Mouse (Mus musculus): ENCODE results near the gene Qrich1.
A peak's percentile ranks its signal among the peaks of the same experiment; 100 is the strongest.

Qrich1 gene

GRCm38 (mm10) chr9:108571401-108571973, 54.9 kb downstream of the Qrich1 start:
- H3K36me3 ChIP-seq (ENCODE audit: insufficient read depth, low read length) = peaks cover 57% of the 10 kb centered on the region
- no peak for TF ChIP-seq CTCF (conservative IDR thresholded peaks at IDR 0.05; ENCODE audit: low read length)
- no peak for TF ChIP-seq POU5F1 (IDR thresholded peaks at IDR 0.05; ENCODE audit: borderline replicate concordance, low read length)
- no peak overlapping the region for H3K4me3 ChIP-seq (replicated peaks; ENCODE audit: low read length)
- no peaks in the 10 kb centered on the region for H3K9me3 ChIP-seq (ENCODE audit: low read length)
- H3K4me1 ChIP-seq (replicated peaks; ENCODE audit: low read depth, low read length) = peaks cover 86% of the 10 kb centered on the region
- no peaks in the 10 kb centered on the region for H3K27me3 ChIP-seq (ENCODE audit: insufficient read depth, low read length)

DNA sequence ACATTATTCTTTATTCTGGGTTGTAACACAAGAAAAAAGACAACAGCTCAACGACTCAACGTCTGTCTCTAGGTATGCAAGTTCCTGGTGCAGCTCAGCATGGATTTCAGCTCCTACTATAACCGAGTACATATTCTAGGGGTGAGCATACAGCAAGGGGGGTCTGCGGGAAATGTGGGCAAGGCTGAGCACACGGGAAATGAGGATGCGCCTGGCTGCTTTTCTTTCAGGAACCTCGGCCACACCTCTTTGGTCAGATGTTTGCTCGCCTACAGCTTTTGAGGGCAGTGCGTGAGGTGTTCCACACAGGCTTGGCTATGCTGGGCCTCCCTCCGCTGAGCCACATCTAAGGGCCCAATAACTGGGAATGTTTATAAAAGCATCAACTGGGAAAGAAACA, 55.7 kb downstream of the Qrich1 start:
- no peaks in the 10 kb centered on the region for H3K9me3 ChIP-seq (ENCODE audit: low read length)
- H3K36me3 ChIP-seq (ENCODE audit: insufficient read depth, low read length) = peaks cover 63% of the 10 kb centered on the region
- H3K4me1 ChIP-seq (replicated peaks; ENCODE audit: low read depth, low read length) = peaks cover 94% of the 10 kb centered on the region
- no peaks in the 10 kb centered on the region for H3K27me3 ChIP-seq (ENCODE audit: insufficient read depth, low read length)
- 0 out of 2 replicates have a peak overlapping the region, but pooled peaks have one; percentile 13 for H3K4me3 ChIP-seq (replicated peaks; ENCODE audit: low read length)
- TF ChIP-seq NANOG (IDR thresholded peaks at IDR 0.05; ENCODE audit: borderline replicate concordance, low read length) (no peak), CTCF (conservative IDR thresholded peaks at IDR 0.05; ENCODE audit: low read length) (no peak), POU5F1 (IDR thresholded peaks at IDR 0.05; ENCODE audit: borderline replicate concordance, low read length) (no peak)

DNA sequence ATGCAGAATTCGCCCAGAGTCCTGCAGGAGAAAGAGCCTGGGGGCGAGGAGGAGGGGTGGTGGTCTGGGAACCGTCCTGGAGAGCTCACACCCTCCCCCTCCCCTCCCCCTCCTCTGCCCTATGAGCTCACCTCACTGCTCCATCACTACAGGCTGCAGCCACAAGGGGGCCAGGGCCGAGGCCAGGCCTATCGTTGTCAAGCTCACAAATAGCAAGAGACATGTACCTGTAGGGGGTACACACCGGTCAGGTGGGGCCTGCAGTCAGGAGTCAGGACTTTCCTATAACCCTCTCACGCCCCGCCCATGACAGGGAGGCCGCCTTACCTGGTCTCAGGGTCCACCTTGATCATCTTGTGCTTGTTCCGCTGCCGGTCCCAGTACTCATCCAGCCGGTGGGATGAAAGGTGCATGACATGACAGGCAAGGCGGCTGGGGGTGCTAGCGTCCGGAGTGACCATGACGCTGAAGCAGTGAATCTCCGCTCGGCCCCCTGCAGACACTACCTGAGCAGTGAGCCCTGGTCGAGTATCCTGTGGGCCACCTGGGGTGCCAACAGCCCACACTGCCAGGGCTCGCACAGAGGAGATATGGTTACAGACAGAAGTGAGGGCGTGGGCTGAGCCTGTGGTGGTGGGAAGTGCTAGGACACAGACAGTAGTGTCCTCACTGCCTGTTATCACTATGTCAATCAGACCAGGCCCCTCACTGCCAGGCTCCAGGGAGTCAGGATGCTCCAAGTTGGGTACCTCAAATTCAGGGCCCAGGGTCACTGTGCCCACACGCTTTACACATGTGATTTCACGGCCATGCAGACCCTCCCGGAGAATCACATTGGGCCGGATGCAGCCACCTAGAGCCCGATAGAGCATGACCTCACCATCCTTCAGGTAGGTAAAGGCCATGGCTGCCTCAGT, 57.4 kb downstream of the Qrich1 start:
- Histone ChIP-seq H3K4me3 (replicated peaks; ENCODE audit: low read length) (peak overlapping the region; percentile 54), H3K4me1 (replicated peaks; ENCODE audit: low read depth, low read length) (peaks cover 91% of the 10 kb centered on the region), H3K36me3 (ENCODE audit: insufficient read depth, low read length) (peaks cover 63% of the 10 kb centered on the region), H3K9me3 (ENCODE audit: low read length) (no peaks in the 10 kb centered on the region), H3K27me3 (ENCODE audit: insufficient read depth, low read length) (no peaks in the 10 kb centered on the region)
- TF ChIP-seq POU5F1 (IDR thresholded peaks at IDR 0.05; ENCODE audit: borderline replicate concordance, low read length) (no peak), CTCF (conservative IDR thresholded peaks at IDR 0.05; ENCODE audit: low read length) (peak; percentile 45), NANOG (IDR thresholded peaks at IDR 0.05; ENCODE audit: borderline replicate concordance, low read length) (no peak)

GRCm38 (mm10) chr9:108574921-108575320, 58.3 kb downstream of the Qrich1 start:
- TF ChIP-seq POU5F1 (IDR thresholded peaks at IDR 0.05; ENCODE audit: borderline replicate concordance, low read length) (no peak), CTCF (conservative IDR thresholded peaks at IDR 0.05; ENCODE audit: low read length) (no peak), NANOG (IDR thresholded peaks at IDR 0.05; ENCODE audit: borderline replicate concordance, low read length) (no peak)
- Histone ChIP-seq H3K9me3 (ENCODE audit: low read length) (no peaks in the 10 kb centered on the region), H3K4me3 (replicated peaks; ENCODE audit: low read length) (peak overlapping the region; percentile 54; the same call in 1 of the 2 replicates), H3K36me3 (ENCODE audit: insufficient read depth, low read length) (peaks cover 63% of the 10 kb centered on the region), H3K27me3 (ENCODE audit: insufficient read depth, low read length) (no peaks in the 10 kb centered on the region), H3K4me1 (replicated peaks; ENCODE audit: low read depth, low read length) (peaks cover 94% of the 10 kb centered on the region)

DNA sequence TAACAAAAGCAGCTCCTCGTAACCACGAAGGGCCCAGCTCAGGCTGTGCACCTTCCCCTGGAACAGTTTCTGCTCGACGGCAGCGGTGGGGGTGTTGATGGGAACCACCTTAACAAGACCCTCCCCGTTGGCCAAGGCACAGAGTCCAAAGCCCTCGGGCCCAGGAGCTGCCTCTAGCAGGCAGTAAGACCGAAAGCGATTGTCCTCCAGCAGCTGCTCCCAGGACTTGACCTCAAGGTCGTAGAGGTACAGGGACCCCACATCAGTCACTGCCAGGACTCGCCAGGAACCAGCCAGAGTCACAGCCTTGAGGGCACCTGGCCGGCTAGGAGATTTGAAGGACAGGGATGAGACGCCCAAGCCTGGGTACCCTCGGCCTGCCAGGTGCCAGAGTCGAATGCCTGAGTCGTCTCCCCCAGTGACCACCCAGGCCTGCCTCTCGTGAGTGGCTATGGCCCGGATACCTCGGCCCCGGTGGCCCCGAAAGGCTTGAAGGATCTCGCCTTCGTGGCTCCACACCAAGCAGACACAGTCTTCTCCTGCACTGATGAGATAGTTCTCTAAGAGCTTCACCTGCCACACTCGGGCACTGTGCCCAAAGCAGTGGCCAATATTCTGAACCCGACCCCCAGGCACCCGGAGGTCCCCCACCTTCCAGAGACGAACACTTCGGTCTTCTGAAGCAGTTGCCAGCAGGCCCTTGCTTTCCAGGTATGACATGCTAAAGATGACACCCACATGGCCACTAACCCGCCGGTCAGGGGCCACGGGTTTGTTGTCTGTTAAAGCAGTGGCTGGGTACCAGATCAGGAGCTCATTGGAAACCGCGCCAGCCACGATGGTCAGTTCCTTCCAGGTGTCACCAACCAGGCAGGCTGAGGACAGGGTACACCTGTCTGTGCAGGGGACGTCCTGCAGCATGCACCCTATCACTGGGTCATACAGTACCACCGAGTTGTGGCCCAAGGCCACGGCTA, 59.0 kb downstream of the Qrich1 start:
- H3K4me3 ChIP-seq (replicated peaks; ENCODE audit: low read length) = peak overlapping the region; percentile 54; the same call in 1 of the 2 replicates
- peaks cover 93% of the 10 kb centered on the region for H3K4me1 ChIP-seq (replicated peaks; ENCODE audit: low read depth, low read length)
- H3K9me3 ChIP-seq (ENCODE audit: low read length) = no peaks in the 10 kb centered on the region
- peaks cover 64% of the 10 kb centered on the region for H3K36me3 ChIP-seq (ENCODE audit: insufficient read depth, low read length)
- H3K27me3 ChIP-seq (ENCODE audit: insufficient read depth, low read length) = no peaks in the 10 kb centered on the region
- TF ChIP-seq CTCF (conservative IDR thresholded peaks at IDR 0.05; ENCODE audit: low read length) (no peak), NANOG (IDR thresholded peaks at IDR 0.05; ENCODE audit: borderline replicate concordance, low read length) (no peak), POU5F1 (IDR thresholded peaks at IDR 0.05; ENCODE audit: borderline replicate concordance, low read length) (no peak)

GRCm38 (mm10) chr9:108577025-108577424, 60.4 kb downstream of the Qrich1 start:
- Histone ChIP-seq H3K9me3 (ENCODE audit: low read length) (no peaks in the 10 kb centered on the region), H3K4me1 (replicated peaks; ENCODE audit: low read depth, low read length) (peaks cover 87% of the 10 kb centered on the region), H3K36me3 (ENCODE audit: insufficient read depth, low read length) (peaks cover 62% of the 10 kb centered on the region), H3K27me3 (ENCODE audit: insufficient read depth, low read length) (no peaks in the 10 kb centered on the region), H3K4me3 (replicated peaks; ENCODE audit: low read length) (peak overlapping the region; percentile 91)
- TF ChIP-seq POU5F1 (IDR thresholded peaks at IDR 0.05; ENCODE audit: borderline replicate concordance, low read length) = no peak
- TF ChIP-seq NANOG (IDR thresholded peaks at IDR 0.05; ENCODE audit: borderline replicate concordance, low read length) = no peak
- TF ChIP-seq CTCF (conservative IDR thresholded peaks at IDR 0.05; ENCODE audit: low read length) = no peak

- Histone ChIP-seq H3K4me3 (replicated peaks; ENCODE audit: low read length) (peak overlapping the region; percentile 91), H3K36me3 (ENCODE audit: insufficient read depth, low read length) (peaks cover 59% of the 10 kb centered on the region)
- TF ChIP-seq NANOG (IDR thresholded peaks at IDR 0.05; ENCODE audit: borderline replicate concordance, low read length) = no peak
- TF ChIP-seq CTCF (conservative IDR thresholded peaks at IDR 0.05; ENCODE audit: low read length) = no peak
- no peak for TF ChIP-seq POU5F1 (IDR thresholded peaks at IDR 0.05; ENCODE audit: borderline replicate concordance, low read length)
These were observed 61.4 kb downstream of the Qrich1 start for GRCm38 (mm10) chr9:108577934-108578544.

More at GRCm38 (mm10) chr9:108577934-108578544, 61.4 kb downstream of the Qrich1 start:
- Histone ChIP-seq H3K4me1 (replicated peaks; ENCODE audit: low read depth, low read length) (peaks cover 87% of the 10 kb centered on the region), H3K9me3 (ENCODE audit: low read length) (no peaks in the 10 kb centered on the region), H3K27me3 (ENCODE audit: insufficient read depth, low read length) (no peaks in the 10 kb centered on the region)
